Mouse (Mus musculus): ENCODE results near the gene Smco1.

GRCm38 (mm10) chr16:32246952-32247370, 24.3 kb upstream of the Smco1 start, which contains the start of the genes Fbxo45 and Wdr53:
- TF ChIP-seq CTCF (IDR thresholded peaks at IDR 0.05; ENCODE audit: low read depth, low read length) (no peak), POLR2A (IDR thresholded peaks at IDR 0.05; ENCODE audit: extremely low read depth, insufficient read depth, low read length) (peak; percentile 52; the same call in 1 of the 2 replicates)

Measured in liver, adult 2 months (tissue).